Mouse (Mus musculus) pancreas, adult 10 weeks (tissue): ENCODE data around the gene Gm5244. TPM values are rescaled to one million over a fixed set of nuclear protein-coding genes. Genes with fewer than 3 reads are reported as not detected.

Experiments used
- polyA plus RNA-seq: library from polyadenylated mRNA; stranded (reverse); fragments of 350-450 nt; fragmentation: Illumina TruSeq; extraction: RNeasy Lipid Tissue Mini Kit (QIAGEN cat#74804); gene quantifications from one replicate; pipeline ENCODE4 v1.2.3, GENCODE M21; 2015; ENCODE audit warnings: low read depth, low replicate concordance; ENCODE audit not compliant: insufficient read depth

Gm5244 gene
- not detected for polyA plus RNA-seq

GRCm38 (mm10) chr19:12846382-12846781 lies at the start of gene Gm5244:
Gene Gm5244, plus strand, starts transcription at chr19:12846682.

GRCm38 (mm10) chr19:12856983-12857382 lies 10.5 kb downstream of the Gm5244 start, which contains the start of gene Olfr1444:
Gene Olfr1444, plus strand, starts transcription at chr19:12857283.

GRCm38 (mm10) chr19:12883555-12883954 lies 37.1 kb downstream of the Gm5244 start, which contains the start of gene Olfr1445:
Gene Olfr1445, plus strand, starts transcription at chr19:12883855.

GRCm38 (mm10) chr19:12893424-12893823 lies 46.9 kb downstream of the Gm5244 start, which contains the start of gene Olfr1446:
Gene Olfr1446, minus strand, starts transcription at chr19:12893524.

Other genes with a start within 250 kb of the Gm5244 start
- gene Gm4952, start 246.7 kb upstream of the Gm5244 start, polyA plus RNA-seq, result not detected
- gene Glyat, start 213.4 kb upstream of the Gm5244 start, polyA plus RNA-seq, result not detected
- gene Olfr1442, start 176.2 kb upstream of the Gm5244 start, polyA plus RNA-seq, result not detected
- not detected for gene Olfr1443, start 168.6 kb upstream of the Gm5244 start, polyA plus RNA-seq
- not detected for gene Keg1, start 150.9 kb upstream of the Gm5244 start, polyA plus RNA-seq
- not detected for gene Cntf, start 81.0 kb upstream of the Gm5244 start, polyA plus RNA-seq
- 9.9 TPM for gene Zfp91, start 50.6 kb upstream of the Gm5244 start, polyA plus RNA-seq
- gene Lpxn, start 50.5 kb upstream of the Gm5244 start, polyA plus RNA-seq, result 1.1 TPM
- not detected for gene Olfr1444, start 10.6 kb downstream of the Gm5244 start, polyA plus RNA-seq
- gene Olfr1445, start 37.2 kb downstream of the Gm5244 start, polyA plus RNA-seq, result not detected
- not detected for gene Olfr1446, start 46.8 kb downstream of the Gm5244 start, polyA plus RNA-seq
- not detected for gene Olfr1447, start 57.1 kb downstream of the Gm5244 start, polyA plus RNA-seq
- gene Olfr1448, start 77.7 kb downstream of the Gm5244 start, polyA plus RNA-seq, result not detected
- not detected for gene Olfr1449, start 84.2 kb downstream of the Gm5244 start, polyA plus RNA-seq
- not detected for gene Olfr1450, start 103.6 kb downstream of the Gm5244 start, polyA plus RNA-seq
- gene Olfr1451, start 148.3 kb downstream of the Gm5244 start, polyA plus RNA-seq, result not detected
- not detected for gene Olfr1453, start 181.6 kb downstream of the Gm5244 start, polyA plus RNA-seq
- gene Olfr1454, start 213.9 kb downstream of the Gm5244 start, polyA plus RNA-seq, result not detected